Mouse (Mus musculus) spleen, adult 2 months (tissue): Measurements from ENCODE around the gene Arpp21. TPM values are rescaled to one million over a fixed set of nuclear protein-coding genes. Genes with fewer than 3 reads are reported as not detected.

Source experiments
- DNase-seq, 2 experiments: peaks; one replicate each; pipeline versions ENCODE4 v3.0.0 to v3.0.0-alpha.2; 2012 to 2021; ENCODE audit warnings: low spot score in 2 of 2, low read depth in 1 of 2
- H3K27ac ChIP-seq: fragments of 200-500 bp; 2 replicates; pipeline ENCODE4 v1.5.1; 2012; ENCODE audit warnings: low read length, inconsistent platforms; ENCODE audit not compliant: insufficient read depth
- H3K27me3 ChIP-seq: fragments of 200-500 bp; 2 replicates; pipeline ENCODE4 v1.6.1; 2012; ENCODE audit warnings: mild to moderate bottlenecking, moderate library complexity, low read length, inconsistent platforms; ENCODE audit not compliant: control insufficient read depth, insufficient read depth
- H3K36me3 ChIP-seq: fragments of 200-500 bp; 2 replicates; pipeline ENCODE4 v1.6.1; 2012; ENCODE audit warnings: mild to moderate bottlenecking, low read length, inconsistent platforms; ENCODE audit not compliant: control insufficient read depth, insufficient read depth
- H3K4me1 ChIP-seq: fragments of 200-500 bp; 2 replicates; pipeline ENCODE4 v1.6.1; 2011; ENCODE audit warnings: inconsistent platforms; ENCODE audit not compliant: control insufficient read depth, insufficient read depth, insufficient read length
- H3K4me3 ChIP-seq: fragments of 200-500 bp; 2 replicates; pipeline ENCODE4 v1.5.1; 2011; ENCODE audit warnings: mild to moderate bottlenecking, inconsistent platforms; ENCODE audit not compliant: insufficient read depth, insufficient read length; ENCODE audit errors: extremely low read depth
- CTCF ChIP-seq: fragments of 200-500 bp; IDR thresholded peaks from 2 replicates; pipeline ENCODE4 v1.5.1; 2011; ENCODE audit warnings: mild to moderate bottlenecking, inconsistent platforms; ENCODE audit not compliant: insufficient read depth, insufficient read length, insufficient replicate concordance; ENCODE audit errors: extremely low read depth
- POLR2A ChIP-seq: fragments of 200-500 bp; IDR thresholded peaks from 2 replicates; pipeline ENCODE4 v1.6.1; 2011; ENCODE audit warnings: low read depth, low read length, inconsistent platforms
- WGBS: fragments of 180-500 bp; shearing (Covaris S2); methylation state at CpG from one replicate; pipeline ENCODE4 v1.1.7; 2018; 5-methylcytosine and 5-hydroxymethylcytosine counted together
- polyA plus RNA-seq: library from polyadenylated mRNA; depleted of rRNA; stranded (reverse); fragments of >200 nt; gene quantifications from 2 replicates; pipeline ENCODE4 v1.2.3, GENCODE M21; 2012

The Arpp21 gene
- polyA plus RNA-seq, 1 experiment: 0.42 TPM

DNA sequence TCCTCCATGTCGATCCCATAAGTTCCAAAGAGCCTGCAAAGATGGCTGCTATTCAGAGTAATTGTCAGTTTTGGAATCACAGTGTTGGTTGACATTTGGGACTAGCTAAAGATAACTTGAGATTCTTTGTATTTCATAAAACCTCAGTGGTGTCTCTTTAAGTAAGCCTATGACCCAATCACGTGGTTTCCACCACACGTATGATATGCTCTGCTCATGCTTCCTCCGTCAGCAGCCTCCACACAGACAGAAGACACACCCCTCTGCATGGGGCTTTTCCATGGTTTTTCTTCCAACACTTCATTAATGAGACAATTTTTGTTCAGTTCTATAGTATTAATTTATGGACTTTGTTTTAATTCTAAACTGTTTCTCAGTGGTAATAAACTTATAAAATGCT, 71.1 kb downstream of the Arpp21 start:
- no peak for DNase-seq
- Histone ChIP-seq H3K4me1 (no peaks in the 10 kb centered on the region), H3K36me3 (no peaks in the 10 kb centered on the region), H3K27me3 (no peaks in the 10 kb centered on the region), H3K27ac (no peak overlapping the region), H3K4me3 (no peak overlapping the region)
- TF ChIP-seq POLR2A (no peak), CTCF (no peak)
- 77% methylated on average over 4 of the region's 4 CpGs for WGBS

DNA sequence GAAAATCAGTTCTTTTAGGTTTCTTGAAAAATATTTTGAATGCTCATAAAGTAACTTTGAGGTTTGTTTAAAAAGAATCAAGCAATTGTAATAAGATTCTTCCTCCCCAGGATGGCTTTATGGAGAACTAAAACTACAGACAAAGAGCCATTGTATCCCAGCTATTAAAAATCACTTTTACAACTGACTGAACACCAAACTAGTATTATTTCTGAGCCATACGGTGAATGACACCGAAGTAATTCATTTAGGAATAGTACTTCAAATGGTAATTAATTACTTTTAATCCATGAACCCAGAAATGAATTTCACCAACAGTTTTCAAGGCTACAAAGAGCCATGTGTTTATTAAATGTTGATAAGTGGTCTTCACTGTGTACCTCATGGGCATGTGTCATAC, 74.8 kb downstream of the Arpp21 start:
- Histone ChIP-seq H3K27ac (no peak overlapping the region), H3K36me3 (no peaks in the 10 kb centered on the region), H3K4me1 (no peaks in the 10 kb centered on the region), H3K27me3 (no peaks in the 10 kb centered on the region), H3K4me3 (no peak overlapping the region)
- 96% methylated on average over 2 of the region's 2 CpGs for WGBS
- DNase-seq: no peak
- TF ChIP-seq POLR2A (no peak), CTCF (no peak)

DNA sequence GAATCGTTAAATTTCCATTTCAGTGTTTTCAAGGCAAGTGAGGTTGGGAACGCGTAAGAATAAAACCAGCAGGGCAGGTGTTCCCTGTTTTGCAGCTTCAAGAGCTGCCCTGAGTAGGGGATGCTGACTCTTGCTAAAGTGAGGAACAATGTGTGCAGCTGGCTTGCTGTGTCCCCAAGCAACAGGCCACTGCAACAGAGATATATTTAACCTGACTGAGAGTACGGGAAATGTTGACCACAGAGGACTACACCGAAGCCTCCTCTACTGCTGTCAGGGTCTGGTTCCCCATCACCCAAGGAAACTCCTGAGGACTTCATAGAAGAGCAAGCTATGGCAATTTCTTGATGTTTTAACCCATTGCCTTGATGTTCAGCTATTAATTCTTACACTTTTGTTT, 81.8 kb downstream of the Arpp21 start:
- H3K36me3 ChIP-seq: no peaks in the 10 kb centered on the region
- 45% methylated on average over 5 of the region's 5 CpGs for WGBS
- no peaks in the 10 kb centered on the region for H3K4me1 ChIP-seq
- TF ChIP-seq CTCF (no peak), POLR2A (no peak)
- no peak for DNase-seq
- no peaks in the 10 kb centered on the region for H3K27me3 ChIP-seq
- no peak overlapping the region for H3K27ac ChIP-seq
- H3K4me3 ChIP-seq: no peak overlapping the region

DNA sequence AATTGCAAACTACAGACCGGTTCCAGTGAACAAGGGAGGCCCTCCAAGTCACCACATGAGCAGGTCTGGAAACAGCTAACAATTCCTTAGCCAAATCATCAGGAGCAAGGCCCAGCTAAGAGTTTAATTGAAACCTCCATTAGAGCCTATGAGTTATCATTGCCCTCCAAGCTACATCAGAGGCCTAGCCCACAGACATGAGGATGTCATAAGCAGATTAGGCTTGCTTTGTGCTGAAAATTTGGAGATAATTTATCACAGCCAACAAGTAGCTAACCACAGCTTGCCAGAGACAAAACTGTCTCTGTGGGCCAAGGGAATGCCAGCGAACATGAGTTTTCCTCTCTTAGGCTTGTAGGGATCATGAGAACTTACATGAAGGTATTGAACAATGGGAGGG, 83.0 kb downstream of the Arpp21 start:
- no peaks in the 10 kb centered on the region for H3K36me3 ChIP-seq
- no peaks in the 10 kb centered on the region for H3K4me1 ChIP-seq
- no peaks in the 10 kb centered on the region for H3K27me3 ChIP-seq
- no peak overlapping the region for H3K27ac ChIP-seq
- DNase-seq: no peak
- TF ChIP-seq POLR2A (no peak), CTCF (no peak)
- 87% methylated on average over 2 of the region's 2 CpGs for WGBS
- no peak overlapping the region for H3K4me3 ChIP-seq

DNA sequence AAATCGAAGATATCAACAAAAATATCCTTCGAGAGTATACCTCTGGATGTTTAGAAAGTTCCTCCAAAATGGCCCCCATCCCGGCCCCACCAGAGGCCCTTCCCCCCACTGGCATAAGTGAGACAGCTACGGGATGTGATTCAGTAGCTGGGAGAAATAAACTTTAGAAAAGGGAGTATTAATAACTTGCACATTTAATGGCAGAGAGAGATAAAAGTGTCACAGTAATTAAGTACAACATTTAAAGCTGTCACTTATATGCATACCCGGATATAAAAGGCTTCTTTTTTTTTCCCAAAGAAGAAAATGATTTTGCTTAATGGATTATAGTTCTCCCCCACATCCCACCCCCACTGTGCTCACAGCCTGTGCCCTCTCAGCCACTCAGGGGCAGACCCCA, 84.6 kb downstream of the Arpp21 start:
- Histone ChIP-seq H3K4me1 (no peaks in the 10 kb centered on the region), H3K4me3 (no peak overlapping the region), H3K36me3 (no peaks in the 10 kb centered on the region), H3K27ac (no peak overlapping the region), H3K27me3 (no peaks in the 10 kb centered on the region)
- TF ChIP-seq CTCF: no peak
- TF ChIP-seq POLR2A: no peak
- no peak for DNase-seq
- 87% methylated on average over 5 of the region's 5 CpGs for WGBS

DNA sequence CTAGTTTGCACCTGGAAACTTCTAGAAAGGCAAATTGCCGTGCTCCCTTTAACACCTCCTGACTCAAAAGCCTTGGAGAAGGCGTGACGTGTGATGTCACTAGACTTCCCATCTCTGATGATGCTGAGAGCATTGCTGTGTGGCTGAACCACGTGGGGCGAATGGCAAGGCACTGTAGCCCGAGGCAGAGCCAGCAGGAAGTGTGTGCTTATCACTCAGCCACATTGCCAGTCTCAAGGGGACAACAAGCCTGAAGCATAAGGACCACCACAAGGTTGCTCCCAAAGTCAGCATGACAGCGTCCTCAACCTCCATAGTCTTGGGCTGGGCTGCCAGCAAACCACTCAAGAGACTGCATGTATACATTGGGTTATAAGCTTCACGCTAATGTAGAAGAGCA, 95.1 kb downstream of the Arpp21 start:
- Histone ChIP-seq H3K4me3 (no peak overlapping the region), H3K27ac (no peak overlapping the region), H3K36me3 (no peaks in the 10 kb centered on the region), H3K27me3 (no peaks in the 10 kb centered on the region), H3K4me1 (no peaks in the 10 kb centered on the region)
- TF ChIP-seq POLR2A: no peak
- no peak for TF ChIP-seq CTCF
- no peak for DNase-seq
- WGBS: 65% methylated on average over 8 of the region's 8 CpGs

DNA sequence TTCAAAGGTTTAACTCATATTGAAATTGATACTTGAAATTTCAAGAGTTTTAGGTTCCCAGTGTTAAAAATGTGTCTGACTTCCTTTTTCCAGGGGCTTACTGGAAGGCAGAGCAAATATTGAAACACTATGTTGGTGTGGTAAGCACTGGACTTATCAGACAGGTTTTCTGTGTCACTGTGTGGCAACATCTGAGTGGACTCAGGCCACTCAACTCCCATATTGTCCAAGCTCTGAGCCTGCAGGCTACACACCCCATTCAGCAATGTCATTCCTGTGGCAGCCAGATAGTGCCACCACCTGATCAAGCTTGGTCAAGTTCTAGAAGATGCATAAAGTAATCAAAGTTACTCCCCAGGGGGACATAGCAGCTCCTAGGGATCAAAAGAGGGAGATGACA, 97.9 kb downstream of the Arpp21 start:
- H3K4me1 ChIP-seq: no peaks in the 10 kb centered on the region
- no peak overlapping the region for H3K4me3 ChIP-seq
- TF ChIP-seq POLR2A (no peak), CTCF (no peak)
- H3K27me3 ChIP-seq: no peaks in the 10 kb centered on the region
- no peak for DNase-seq
- no peak overlapping the region for H3K27ac ChIP-seq
- H3K36me3 ChIP-seq: no peaks in the 10 kb centered on the region

DNA sequence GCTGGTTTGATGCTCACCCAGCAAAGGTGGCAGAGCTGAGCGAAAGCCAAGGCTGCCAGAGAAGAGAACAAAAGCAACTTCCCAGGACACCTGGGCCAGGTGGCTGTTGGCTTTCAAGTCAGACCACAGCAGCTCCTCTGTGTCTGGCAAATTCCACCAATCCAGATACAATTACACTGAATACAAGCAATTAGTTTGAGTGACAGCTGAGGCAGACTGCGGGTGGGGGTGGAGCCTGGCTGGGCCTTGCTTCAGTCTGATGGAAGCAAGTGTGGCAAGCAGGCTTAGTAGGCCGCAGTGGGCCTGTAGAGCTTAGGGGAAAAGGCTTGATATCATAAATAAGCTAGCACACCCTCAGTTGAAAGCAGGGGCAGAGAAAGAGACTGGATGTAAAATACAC, 104.9 kb downstream of the Arpp21 start:
- Histone ChIP-seq H3K36me3 (no peaks in the 10 kb centered on the region), H3K27ac (no peak overlapping the region), H3K4me1 (no peaks in the 10 kb centered on the region), H3K4me3 (no peak overlapping the region), H3K27me3 (no peaks in the 10 kb centered on the region)
- 89% methylated on average over 3 of the region's 3 CpGs for WGBS
- no peak for DNase-seq
- TF ChIP-seq POLR2A (no peak), CTCF (no peak)
